In genomic region chr7:19458072-19458486, GRCm38 (mm10) we compare ENCODE assay signal across 8 mouse cellular contexts. TPM values are rescaled to one million over a fixed set of nuclear protein-coding genes. Genes with fewer than 3 reads are reported as not detected.
DNase-seq lines count a peak whose midpoint lies in the region; ATAC-seq and TF ChIP-seq lines count a peak whose summit lies in the region.

No protein-coding gene starts in this region.

- no peaks in the 10 kb centered on the region for H3K27me3 ChIP-seq in ES-Bruce4 (ENCODE audit: control insufficient read depth, insufficient read depth, low read length, poor library complexity, severe bottlenecking)
- no peaks in the 10 kb centered on the region for H3K27me3 ChIP-seq in embryonic facial prominence, embryonic 15.5 days
- H3K27me3 ChIP-seq in limb, embryonic 10.5 days (ENCODE audit: low read depth, poor library complexity, severe bottlenecking), result no peaks in the 10 kb centered on the region

- TF ChIP-seq CTCF in ES-Bruce4 (IDR thresholded peaks at IDR 0.05; ENCODE audit: low read depth, low read length), result no peak

- TF ChIP-seq POLR2A in ES-Bruce4 (IDR thresholded peaks at IDR 0.05; ENCODE audit: insufficient read depth, low read length), result no peak

- under 1% methylated on average over 26 of the region's 31 CpGs for WGBS in embryonic facial prominence, embryonic 15.5 days
- under 1% methylated on average over 29 of the region's 31 CpGs for WGBS in limb, embryonic 10.5 days

- peak overlapping the region; percentile 93 for H3K4me2 ChIP-seq in embryonic facial prominence, embryonic 15.5 days (replicated peaks)

- no peaks in the 10 kb centered on the region for H3K4me1 ChIP-seq in ES-Bruce4 (ENCODE audit: control insufficient read depth, insufficient read depth, low read length)
- peaks cover 33% of the 10 kb centered on the region for H3K4me1 ChIP-seq in embryonic facial prominence, embryonic 15.5 days
- H3K4me1 ChIP-seq in limb, embryonic 10.5 days, result peaks cover 31% of the 10 kb centered on the region

- H3K9me3 ChIP-seq in ES-Bruce4 (replicated peaks; ENCODE audit: control insufficient read depth, insufficient read depth, low read length, poor library complexity, severe bottlenecking), result no peaks in the 10 kb centered on the region
- H3K9me3 ChIP-seq in embryonic facial prominence, embryonic 15.5 days (replicated peaks), result no peaks in the 10 kb centered on the region
- H3K9me3 ChIP-seq in limb, embryonic 10.5 days (replicated peaks), result no peaks in the 10 kb centered on the region

- peak; percentile 67 for ATAC-seq in embryonic facial prominence, embryonic 15.5 days (ENCODE audit: insufficient number of reproducible peaks, low FRiP score, low TSS enrichment, low read depth)

- DNase-seq in adrenal gland, postnatal 10 days, result peak; percentile 75
- peak; percentile 65 to 70 for DNase-seq in heart, postnatal 14 days
- peak; percentile 81 for DNase-seq in limb, embryonic 10.5 days (ENCODE audit: low spot score)
- DNase-seq in mesoderm, embryonic 11.5 days (ENCODE audit: low read depth, low spot score), result peak; percentile 82
- DNase-seq in right cerebral cortex, postnatal 4 days, result peak; percentile 74
- DNase-seq in layer of hippocampus, adult 11-12 months (ENCODE audit: low spot score), result no peak

- peak overlapping the region; percentile 93 for H3K4me3 ChIP-seq in ES-Bruce4 (ENCODE audit: low read depth, low read length)
- H3K4me3 ChIP-seq in embryonic facial prominence, embryonic 15.5 days (replicated peaks), result peak overlapping the region; percentile 85
- H3K4me3 ChIP-seq in limb, embryonic 10.5 days, result peak overlapping the region; percentile 92

- peak overlapping the region; percentile 91 for H3K9ac ChIP-seq in ES-Bruce4 (ENCODE audit: low read depth, poor library complexity, severe bottlenecking)
- peak overlapping the region; percentile 89 for H3K9ac ChIP-seq in embryonic facial prominence, embryonic 15.5 days

- TF ChIP-seq EP300 in ES-Bruce4 (IDR thresholded peaks at IDR 0.05; ENCODE audit: insufficient read depth, low read depth, low read length), result no peak

- no peaks in the 10 kb centered on the region; the same call in 1 of the 2 replicates for H3K36me3 ChIP-seq in ES-Bruce4 (ENCODE audit: control insufficient read depth, insufficient read depth, low read length, poor library complexity, severe bottlenecking)
- peaks cover 19% of the 10 kb centered on the region for H3K36me3 ChIP-seq in embryonic facial prominence, embryonic 15.5 days
- H3K36me3 ChIP-seq in limb, embryonic 10.5 days, result peaks cover 36% of the 10 kb centered on the region

- H3K27ac ChIP-seq in ES-Bruce4 (ENCODE audit: insufficient read depth, low read length), result no peak overlapping the region
- H3K27ac ChIP-seq in embryonic facial prominence, embryonic 15.5 days (replicated peaks), result peak overlapping the region; percentile 80
- peak overlapping the region; percentile 89 for H3K27ac ChIP-seq in limb, embryonic 10.5 days

- intact Hi-C loops in heart, postnatal 14 days (cut with DNase I), result no loop called here

RNA-seq across cellular contexts. Expression of gene Mark4, which starts 0.5 kb away (rescaled TPM):
- polyA plus RNA-seq in ES-Bruce4 (2011; ENCODE audit: insufficient read depth, insufficient read length, low read depth, missing spikeins), result 33.1 and 33.3 TPM in 2 replicates
- total RNA-seq in adrenal gland, postnatal 10 days (2021), result 10 to 100 TPM; 35.0 to 37.1 TPM
- 11.8 and 14.4 TPM in 2 replicates for polyA plus RNA-seq in embryonic facial prominence, embryonic 15.5 days (2015; fragmentation: Nextera tagmentation; extraction: Ambion mirVana)
- total RNA-seq in heart, postnatal 14 days (2021), result 10 to 100 TPM; 23.3 to 25.0 TPM
- polyA plus RNA-seq in limb, embryonic 10.5 days (2016; fragmentation: Nextera tagmentation; extraction: Ambion mirVana), result 7.6 and 8.0 TPM in 2 replicates

RNA-seq across cellular contexts. Expression of gene Exoc3l2, which starts 5.1 kb away (rescaled TPM):
- 3.0 and 3.8 TPM in 2 replicates for polyA plus RNA-seq in ES-Bruce4 (2011; ENCODE audit: insufficient read depth, insufficient read length, low read depth, missing spikeins)
- 10 to 100 TPM; 17.4 to 17.9 TPM for total RNA-seq in adrenal gland, postnatal 10 days (2021)
- polyA plus RNA-seq in embryonic facial prominence, embryonic 15.5 days (2015; fragmentation: Nextera tagmentation; extraction: Ambion mirVana), result 1.2 and 1.4 TPM in 2 replicates
- total RNA-seq in heart, postnatal 14 days (2021), result 1 to 10 TPM in 1 of 2 experiments, under 1 TPM in 1; 0.79 to 1.1 TPM
- 1.2 and 1.7 TPM in 2 replicates for polyA plus RNA-seq in limb, embryonic 10.5 days (2016; fragmentation: Nextera tagmentation; extraction: Ambion mirVana)

RNA-seq across cellular contexts. Expression of gene Bloc1s3, which starts 50.1 kb away (rescaled TPM):
- 5.7 and 6.9 TPM in 2 replicates for polyA plus RNA-seq in ES-Bruce4 (2011; ENCODE audit: insufficient read depth, insufficient read length, low read depth, missing spikeins)
- total RNA-seq in adrenal gland, postnatal 10 days (2021), result 1 to 10 TPM; 5.2 to 5.4 TPM
- polyA plus RNA-seq in embryonic facial prominence, embryonic 15.5 days (2015; fragmentation: Nextera tagmentation; extraction: Ambion mirVana), result 2.4 and 2.8 TPM in 2 replicates
- total RNA-seq in heart, postnatal 14 days (2021), result 1 to 10 TPM; 2.0 to 2.2 TPM
- 2.3 and 2.4 TPM in 2 replicates for polyA plus RNA-seq in limb, embryonic 10.5 days (2016; fragmentation: Nextera tagmentation; extraction: Ambion mirVana)

RNA-seq across cellular contexts. Expression of gene Trappc6a, which starts 50.1 kb away (rescaled TPM):
- 23.5 and 33.6 TPM in 2 replicates for polyA plus RNA-seq in ES-Bruce4 (2011; ENCODE audit: insufficient read depth, insufficient read length, low read depth, missing spikeins)
- 10 to 100 TPM; 76.6 to 80.9 TPM for total RNA-seq in adrenal gland, postnatal 10 days (2021)
- 89.5 and 101 TPM in 2 replicates for polyA plus RNA-seq in embryonic facial prominence, embryonic 15.5 days (2015; fragmentation: Nextera tagmentation; extraction: Ambion mirVana)
- 10 to 100 TPM; 48.9 to 49.6 TPM for total RNA-seq in heart, postnatal 14 days (2021)
- 74.0 and 90.5 TPM in 2 replicates for polyA plus RNA-seq in limb, embryonic 10.5 days (2016; fragmentation: Nextera tagmentation; extraction: Ambion mirVana)

RNA-seq across cellular contexts. Expression of gene Ckm, which starts 53.5 kb away (rescaled TPM):
- not detected in 2 replicates for polyA plus RNA-seq in ES-Bruce4 (2011; ENCODE audit: insufficient read depth, insufficient read length, low read depth, missing spikeins)
- 100 to 1,000 TPM; 346 to 973 TPM for total RNA-seq in adrenal gland, postnatal 10 days (2021)
- 118 and 167 TPM in 2 replicates for polyA plus RNA-seq in embryonic facial prominence, embryonic 15.5 days (2015; fragmentation: Nextera tagmentation; extraction: Ambion mirVana)
- 1,000 to 10,000 TPM; 3,946 to 4,137 TPM for total RNA-seq in heart, postnatal 14 days (2021)
- polyA plus RNA-seq in limb, embryonic 10.5 days (2016; fragmentation: Nextera tagmentation; extraction: Ambion mirVana), result not detected in 2 replicates
